Mouse (Mus musculus) G1E (cell line): ENCODE data around the gene Zdhhc24.

Source experiments
- CTCF ChIP-seq: IDR thresholded peaks from 2 replicates; pipeline ENCODE4 v1.5.1; 2012; ENCODE audit warnings: low read depth, low read length, inconsistent platforms, mixed read lengths
- GATA1 ChIP-seq: IDR thresholded peaks from 2 replicates; pipeline ENCODE4 v1.6.1; 2012; ENCODE audit warnings: borderline replicate concordance, low read length, inconsistent platforms, mixed read lengths
- GATA2 ChIP-seq: IDR thresholded peaks from 2 replicates; pipeline ENCODE4 v1.6.1; 2012; ENCODE audit warnings: low read depth, low read length, inconsistent platforms, borderline replicate concordance
- POLR2AphosphoS5 ChIP-seq: IDR thresholded peaks from 2 replicates; pipeline ENCODE4 v1.6.1; 2012; ENCODE audit warnings: low read depth, low read length, inconsistent platforms; ENCODE audit not compliant: insufficient replicate concordance
- TAL1 ChIP-seq: conservative IDR thresholded peaks from 2 replicates; pipeline ENCODE4 v1.6.1; 2012; ENCODE audit warnings: low read depth, low read length, inconsistent platforms, mixed read lengths

GRCm38 (mm10) chr19:4849800-4850199 lies 28.7 kb upstream of the Zdhhc24 start:
- no peak for TF ChIP-seq TAL1
- no peak for TF ChIP-seq CTCF
- TF ChIP-seq GATA1: no peak
- TF ChIP-seq POLR2AphosphoS5: no peak
- TF ChIP-seq GATA2: no peak
